Mouse (Mus musculus) embryo, embryonic 11.5 days (tissue): ENCODE data around the gene Gm28490.
"Not testable (repeated sequence)": the region's sequence is repeated elsewhere in the genome, so short reads cannot be mapped to it uniquely, and the experiment has no call there.

ENCODE experiments used
- DNase-seq: peaks from one replicate; pipeline ENCODE4 v3.0.0-alpha.2; 2012; ENCODE audit warnings: low read depth, low spot score

The Gm28490 gene

GRCm38 (mm10) chrY:31634656-31635055 lies at the start of gene Gm28490:
TSS of gene Gm28490 (minus strand) at chrY:31634756.
- not testable (repeated sequence) for DNase-seq
